Mouse (Mus musculus) kidney, embryonic 14.5 days (tissue): ENCODE results near the gene Slc25a27. TPM values are rescaled to one million over a fixed set of nuclear protein-coding genes. Genes with fewer than 3 reads are reported as not detected.

Experiments
- ATAC-seq: fragments of 200-750 bp; cut with Nextera tagmentation; 2 replicates; pipeline ENCODE4 v1.8.0; 2017; ENCODE audit warnings: moderate number of reproducible peaks, mild to moderate bottlenecking, moderate TSS enrichment, moderate library complexity; ENCODE audit not compliant: low FRiP score, low TSS enrichment
- H3K27ac ChIP-seq: fragments of 300-500 bp; sonication (generic); 2 replicates; pipeline ENCODE4 v1.5.1; 2014; ENCODE audit warnings: low read depth, mild to moderate bottlenecking, low read length, moderate library complexity, mixed read lengths
- H3K27me3 ChIP-seq: fragments of 300-500 bp; sonication (generic); 2 replicates; pipeline ENCODE4 v1.6.1; 2014; ENCODE audit warnings: mild to moderate bottlenecking, low read length; ENCODE audit not compliant: control insufficient read depth, insufficient read depth
- H3K36me3 ChIP-seq: fragments of 300-500 bp; sonication (generic); 2 replicates; pipeline ENCODE4 v1.6.1; 2014; ENCODE audit warnings: low read length, mixed read lengths; ENCODE audit not compliant: control insufficient read depth, insufficient read depth
- H3K4me1 ChIP-seq: fragments of 300-500 bp; sonication (generic); 2 replicates; pipeline ENCODE4 v1.6.1; 2014; ENCODE audit warnings: low read length, mixed read lengths; ENCODE audit not compliant: control insufficient read depth, insufficient read depth
- H3K4me2 ChIP-seq: fragments of 300-500 bp; sonication (generic); replicated peaks from 2 replicates; pipeline ENCODE4 v1.6.1; 2014; ENCODE audit warnings: low read depth, mild to moderate bottlenecking, low read length
- H3K4me3 ChIP-seq: fragments of 300-500 bp; sonication (generic); 2 replicates; pipeline ENCODE4 v1.5.1; 2014; ENCODE audit warnings: mild to moderate bottlenecking, low read length
- H3K9ac ChIP-seq: fragments of 300-500 bp; sonication (generic); 2 replicates; pipeline ENCODE4 v1.6.1; 2014; ENCODE audit warnings: low read depth, mild to moderate bottlenecking, low read length, moderate library complexity
- H3K9me3 ChIP-seq: fragments of 300-500 bp; sonication (generic); 2 replicates; pipeline ENCODE4 v1.6.1; 2016; ENCODE audit warnings: low read length; ENCODE audit not compliant: control insufficient read depth
- WGBS: fragments of 180-500 bp; shearing (Covaris S2); extraction: QIAGEN DNeasy Blood & Tissue Kit; methylation state at CpG from one replicate; pipeline ENCODE4 v1.1.7; 2014; 5-methylcytosine and 5-hydroxymethylcytosine counted together
- polyA plus RNA-seq: library from polyadenylated mRNA; unstranded; fragments of >200 nt; fragmentation: Nextera tagmentation; extraction: Ambion mirVana; gene quantifications from 2 replicates; pipeline ENCODE4 v1.2.1, GENCODE M21; 2014

The Slc25a27 gene
- polyA plus RNA-seq, 1 experiment from 2014 or later, result 12.7 TPM

DNA sequence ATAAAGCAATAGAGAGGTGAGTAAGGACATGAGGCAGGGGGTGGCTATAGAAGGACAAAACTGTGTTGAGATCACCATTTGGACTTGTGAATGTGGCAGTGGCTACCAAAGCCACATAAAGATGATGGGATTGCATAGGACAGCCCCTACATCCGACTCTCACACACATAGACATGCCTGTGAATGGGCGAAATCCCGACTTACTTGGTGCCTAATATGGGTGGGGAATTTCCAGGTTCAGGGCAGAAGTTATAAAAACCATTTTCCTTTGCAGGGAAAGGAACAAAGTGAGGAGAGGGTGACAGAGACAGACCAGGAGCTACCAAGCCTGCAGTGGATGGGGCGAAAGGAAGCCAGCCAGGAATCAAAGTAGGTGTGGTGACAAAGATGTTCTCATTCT is 29.9 kb downstream of the Slc25a27 start:
- ATAC-seq, result no peak
- no peaks in the 10 kb centered on the region for H3K9me3 ChIP-seq

GRCm38 (mm10) chr17:43630427-43630760 is 36.6 kb downstream of the Slc25a27 start:
- peaks cover 8% of the 10 kb centered on the region; the same call in 1 of the 2 replicates for H3K4me1 ChIP-seq
- H3K36me3 ChIP-seq, result no peaks in the 10 kb centered on the region
- H3K9me3 ChIP-seq, result no peaks in the 10 kb centered on the region; the same call in 1 of the 2 replicates
- peak overlapping the region; percentile 73 for H3K4me2 ChIP-seq
- WGBS, result 48% methylated on average over 13 of the region's 13 CpGs
- ATAC-seq, result peak; percentile 49; the same call in 1 of the 2 replicates
- H3K27me3 ChIP-seq, result peaks cover 33% of the 10 kb centered on the region
- peak overlapping the region; percentile 42 for H3K4me3 ChIP-seq
- peak overlapping the region; percentile 38; the same call in 1 of the 2 replicates for H3K9ac ChIP-seq
- no peak overlapping the region for H3K27ac ChIP-seq

More for the DNA sequence above, 29.9 kb downstream of the Slc25a27 start:
- no peak overlapping the region for H3K4me2 ChIP-seq
- H3K36me3 ChIP-seq, result no peaks in the 10 kb centered on the region
- no peaks in the 10 kb centered on the region for H3K4me1 ChIP-seq
- H3K9ac ChIP-seq, result no peak overlapping the region
- WGBS, result 93% methylated on average over 4 of the region's 4 CpGs
- H3K27me3 ChIP-seq, result no peaks in the 10 kb centered on the region
- no peak overlapping the region for H3K27ac ChIP-seq
- H3K4me3 ChIP-seq, result no peak overlapping the region

DNA sequence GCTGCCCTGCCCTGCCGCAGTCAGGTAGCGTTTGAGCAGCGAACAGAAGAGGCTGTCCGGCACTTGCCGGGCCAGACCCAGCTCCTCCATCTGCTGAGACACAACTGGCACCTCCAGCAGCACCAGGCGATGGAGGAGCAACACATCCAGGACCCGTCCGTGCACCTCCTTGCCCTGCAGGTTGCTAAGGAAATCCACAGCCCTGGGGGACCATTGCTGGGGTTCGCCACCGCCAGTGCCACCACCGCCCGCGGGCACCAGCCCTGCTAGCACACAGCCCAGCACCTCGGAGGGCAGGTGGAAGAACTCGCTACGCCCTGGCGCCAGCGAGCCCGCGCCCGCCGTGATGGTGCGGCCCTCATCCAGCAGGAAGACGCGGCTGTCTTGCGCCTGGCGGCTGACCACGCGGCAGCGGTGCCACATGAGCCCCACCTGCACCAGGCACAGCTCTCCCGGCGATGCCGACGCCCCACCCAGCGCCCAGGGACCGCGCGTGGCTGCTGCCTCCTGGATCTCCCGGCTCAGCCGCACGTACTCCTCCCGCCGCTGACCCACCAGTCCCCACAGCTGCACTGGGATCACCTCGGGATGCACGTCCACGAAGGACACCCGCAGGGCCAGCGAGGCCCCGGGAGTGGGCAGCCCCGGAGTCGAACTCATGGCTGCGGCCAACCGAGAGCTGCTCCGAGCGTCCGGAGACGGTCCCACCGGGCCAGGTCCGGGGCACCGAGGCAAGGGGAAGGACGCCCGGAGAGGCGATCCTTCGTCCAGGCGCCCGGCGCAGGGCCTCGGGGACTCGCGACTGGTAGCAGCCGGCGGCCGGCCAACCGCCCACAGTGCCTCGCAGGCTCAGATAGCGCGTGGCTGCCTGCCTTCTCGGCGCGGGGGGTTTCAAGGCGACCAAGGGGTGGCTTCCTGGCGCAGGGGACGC is 37.3 kb downstream of the Slc25a27 start, which contains the start of gene Tdrd6:
Tdrd6 (minus strand) TSS at position 804 of the 931 bp plus-strand sequence.
- peaks cover 8% of the 10 kb centered on the region; the same call in 1 of the 2 replicates for H3K4me1 ChIP-seq
- peaks cover 33% of the 10 kb centered on the region for H3K27me3 ChIP-seq
- H3K9me3 ChIP-seq, result no peaks in the 10 kb centered on the region; the same call in 1 of the 2 replicates
- peak within 1 kb of the TSS; percentile 38 for H3K9ac ChIP-seq
- H3K27ac ChIP-seq, result no peak within 1 kb of the TSS
- peak within 1 kb of the TSS; percentile 42 for H3K4me3 ChIP-seq
- H3K4me2 ChIP-seq, result peak within 1 kb of the TSS; percentile 73
- H3K36me3 ChIP-seq, result no peaks in the 10 kb centered on the region
- WGBS, result 2% methylated on average over 83 of the region's 83 CpGs
- ATAC-seq, result peak; percentile 69; the same call in 1 of the 2 replicates

GRCm38 (mm10) chr17:43629026-43629495 is 38.0 kb downstream of the Slc25a27 start:
- WGBS, result 17% methylated on average over 24 of the region's 24 CpGs
- peak overlapping the region; percentile 42 for H3K4me3 ChIP-seq
- no peak overlapping the region for H3K9ac ChIP-seq

GRCm38 (mm10) chr17:43628246-43628645 is 38.8 kb downstream of the Slc25a27 start:
- Histone ChIP-seq H3K27me3 (peaks cover 33% of the 10 kb centered on the region), H3K9me3 (no peaks in the 10 kb centered on the region; the same call in 1 of the 2 replicates), H3K9ac (no peak overlapping the region), H3K4me3 (no peak overlapping the region), H3K4me2 (no peak overlapping the region), H3K27ac (no peak overlapping the region), H3K36me3 (no peaks in the 10 kb centered on the region), H3K4me1 (peaks cover 8% of the 10 kb centered on the region; the same call in 1 of the 2 replicates)
- ATAC-seq, result no peak
- WGBS, result 94% methylated on average over 10 of the region's 10 CpGs

More at GRCm38 (mm10) chr17:43629026-43629495, 38.0 kb downstream of the Slc25a27 start:
- Histone ChIP-seq H3K9me3 (no peaks in the 10 kb centered on the region; the same call in 1 of the 2 replicates), H3K4me2 (peak overlapping the region; percentile 73), H3K4me1 (peaks cover 8% of the 10 kb centered on the region; the same call in 1 of the 2 replicates), H3K27ac (no peak overlapping the region), H3K36me3 (no peaks in the 10 kb centered on the region), H3K27me3 (peaks cover 33% of the 10 kb centered on the region)
- ATAC-seq, result peak; percentile 46; the same call in 1 of the 2 replicates

DNA sequence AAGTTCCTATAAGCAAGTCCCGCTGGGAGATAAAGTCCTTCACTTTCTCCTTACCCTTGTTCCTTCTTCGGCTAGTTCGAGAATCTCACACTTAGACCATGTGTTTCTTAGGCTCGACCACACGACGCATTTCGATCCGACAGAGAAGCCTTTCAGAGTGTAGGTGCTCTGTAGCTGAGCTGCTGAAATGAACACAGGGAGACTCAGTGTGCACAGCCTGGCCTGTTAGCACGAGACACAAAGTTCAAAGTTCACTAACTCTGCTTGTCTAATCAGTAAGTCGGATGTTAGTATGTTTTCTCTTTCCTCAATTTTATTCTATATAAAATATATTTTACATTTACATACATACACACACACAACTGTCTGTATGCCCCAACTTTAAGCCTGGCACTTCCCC is 44.9 kb downstream of the Slc25a27 start:
- H3K27me3 ChIP-seq, result no peaks in the 10 kb centered on the region
- no peaks in the 10 kb centered on the region; the same call in 1 of the 2 replicates for H3K9me3 ChIP-seq
- H3K36me3 ChIP-seq, result no peaks in the 10 kb centered on the region
- no peak overlapping the region for H3K27ac ChIP-seq
- H3K9ac ChIP-seq, result no peak overlapping the region
- no peaks in the 10 kb centered on the region for H3K4me1 ChIP-seq
- H3K4me2 ChIP-seq, result no peak overlapping the region
- H3K4me3 ChIP-seq, result no peak overlapping the region
- 86% methylated on average over 10 of the region's 10 CpGs for WGBS
- no peak for ATAC-seq

DNA sequence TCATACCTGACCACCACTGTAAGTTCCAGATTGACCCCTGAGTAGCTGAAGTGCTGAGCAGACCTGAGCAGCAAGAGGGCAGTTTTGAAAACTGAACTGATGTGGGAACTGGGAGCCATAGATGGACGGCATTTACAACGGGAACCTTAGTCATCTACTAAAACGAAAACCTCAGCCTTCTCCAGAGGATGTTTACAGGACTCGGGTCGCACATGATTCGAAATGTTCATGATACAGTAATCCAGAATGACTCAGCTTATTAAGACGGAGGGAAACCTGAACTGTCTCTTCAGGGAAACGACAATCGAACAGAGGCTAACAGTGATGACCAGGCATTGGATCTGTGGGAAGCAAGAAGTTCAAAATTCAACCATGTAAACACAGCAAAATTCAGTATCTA is 47.9 kb downstream of the Slc25a27 start:
- Histone ChIP-seq H3K27me3 (no peaks in the 10 kb centered on the region), H3K9ac (no peak overlapping the region), H3K36me3 (no peaks in the 10 kb centered on the region), H3K27ac (no peak overlapping the region), H3K4me2 (no peak overlapping the region), H3K4me1 (no peaks in the 10 kb centered on the region), H3K4me3 (no peak overlapping the region), H3K9me3 (no peaks in the 10 kb centered on the region)
- no peak for ATAC-seq
- WGBS, result 88% methylated on average over 9 of the region's 9 CpGs

- no peak overlapping the region for H3K27ac ChIP-seq
Measured at GRCm38 (mm10) chr17:43612221-43612620, 54.8 kb downstream of the Slc25a27 start.

DNA sequence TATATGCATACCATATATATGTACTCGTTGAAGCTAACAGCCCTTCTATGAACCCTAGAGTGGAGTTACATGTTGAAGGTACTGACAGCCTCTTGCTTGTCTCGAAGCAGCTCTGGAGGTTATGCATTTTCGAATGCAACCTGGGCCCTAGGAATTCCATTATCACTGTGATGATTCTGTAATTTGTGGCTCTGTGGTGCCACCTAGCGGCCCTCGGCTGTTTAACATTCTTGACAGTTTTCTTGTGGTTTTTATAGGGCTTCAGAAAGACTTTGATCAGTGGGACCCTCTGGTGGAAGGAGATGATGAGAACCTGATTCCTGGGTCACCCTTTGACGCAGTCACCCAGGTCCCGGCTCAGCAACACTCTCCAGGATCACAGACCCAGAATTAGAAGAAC is 55.4 kb downstream of the Slc25a27 start:
- no peak overlapping the region for H3K9ac ChIP-seq
- no peaks in the 10 kb centered on the region for H3K4me1 ChIP-seq
- H3K4me2 ChIP-seq, result no peak overlapping the region
- no peak for ATAC-seq
- no peak overlapping the region for H3K4me3 ChIP-seq
- WGBS, result 22% methylated on average over 7 of the region's 7 CpGs
- H3K9me3 ChIP-seq, result no peaks in the 10 kb centered on the region
- H3K27ac ChIP-seq, result no peak overlapping the region
- no peaks in the 10 kb centered on the region for H3K27me3 ChIP-seq
- H3K36me3 ChIP-seq, result no peaks in the 10 kb centered on the region

More at GRCm38 (mm10) chr17:43612221-43612620, 54.8 kb downstream of the Slc25a27 start:
- Histone ChIP-seq H3K9me3 (no peaks in the 10 kb centered on the region), H3K36me3 (no peaks in the 10 kb centered on the region), H3K27me3 (no peaks in the 10 kb centered on the region), H3K4me3 (no peak overlapping the region), H3K9ac (no peak overlapping the region), H3K4me1 (no peaks in the 10 kb centered on the region), H3K4me2 (no peak overlapping the region)
- ATAC-seq, result no peak
- 80% methylated on average over 3 of the region's 3 CpGs for WGBS
